Mouse (Mus musculus): ENCODE measurements around the gene C530008M17Rik. TPM values are rescaled to one million over a fixed set of nuclear protein-coding genes. Genes with fewer than 3 reads are reported as not detected.

The C530008M17Rik gene
- polyA plus RNA-seq, 1 experiment: 3.2 TPM

DNA sequence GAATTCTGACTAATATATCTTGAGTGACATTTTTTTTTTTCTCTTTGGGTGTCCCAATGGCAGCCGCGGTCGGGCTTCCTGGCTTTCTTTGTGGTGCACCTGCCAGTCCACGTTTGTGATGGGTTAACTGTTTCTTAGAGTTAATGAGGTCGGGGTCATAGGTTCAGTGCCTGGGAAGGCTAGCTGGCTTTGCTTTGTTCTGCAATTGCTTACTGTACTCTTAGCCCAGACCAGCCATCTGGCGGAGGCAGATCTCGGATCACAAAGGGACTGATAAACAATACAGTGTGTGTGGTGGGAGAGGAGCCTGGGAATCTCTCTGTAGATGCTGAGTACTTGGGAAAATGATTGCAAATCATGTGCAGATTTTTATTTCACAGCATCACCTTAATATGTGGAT, 9.1 kb downstream of the C530008M17Rik start:
- DNase-seq (ENCODE audit: low spot score): no peak

DNA sequence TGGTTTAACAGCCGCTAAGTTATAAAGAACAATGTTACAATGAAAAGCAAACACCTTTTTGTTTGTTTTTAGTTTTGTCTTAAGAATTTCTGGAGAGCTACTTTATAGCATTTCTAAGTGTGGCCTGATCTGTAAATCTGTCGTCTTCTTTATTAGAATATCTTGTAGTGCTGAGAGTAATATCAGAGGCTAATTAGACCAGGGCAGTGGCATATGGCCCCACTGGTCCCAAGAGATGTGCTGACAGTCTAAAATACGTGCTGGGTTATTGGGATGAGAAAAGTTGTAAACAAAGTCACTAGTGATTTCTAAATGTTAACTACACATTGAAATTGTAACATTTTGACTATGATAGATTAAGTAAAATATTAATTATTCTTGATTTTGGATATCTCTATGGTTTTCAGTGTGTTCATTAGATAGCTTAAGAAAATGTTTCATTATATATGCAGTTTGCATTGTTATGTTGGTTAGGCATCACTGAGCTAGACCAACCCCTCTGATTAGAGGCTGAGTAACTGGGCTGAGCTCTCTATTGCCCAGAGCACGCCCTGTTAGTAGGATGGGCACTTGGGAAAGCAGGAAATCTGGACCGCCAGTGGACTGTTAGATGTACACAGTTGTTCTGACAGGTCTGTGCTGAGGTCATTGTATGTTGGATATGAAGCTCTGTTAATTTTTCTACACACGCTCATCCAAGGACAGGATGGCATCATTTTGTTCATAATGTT, 9.9 kb downstream of the C530008M17Rik start:
- DNase-seq (ENCODE audit: low spot score): no peak

DNA sequence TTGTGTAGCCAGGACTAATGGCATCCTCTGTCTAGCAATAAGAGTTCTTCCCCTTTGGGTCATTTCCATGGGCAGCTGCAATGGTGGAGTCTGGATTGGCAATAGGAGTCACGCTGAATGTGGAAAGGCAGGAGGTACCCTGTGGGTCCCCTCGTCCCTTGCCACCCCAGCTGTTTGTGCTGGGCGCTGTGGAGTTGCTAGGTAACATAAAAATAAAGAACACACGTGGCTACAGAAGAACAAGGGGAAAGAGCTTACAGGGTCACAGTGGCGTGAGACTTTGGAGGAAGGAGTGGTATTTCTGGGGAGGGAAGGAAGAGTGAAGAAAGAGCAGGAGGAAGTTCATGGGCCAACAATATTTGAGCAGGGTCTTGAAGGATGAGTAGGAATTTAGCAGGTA, 11.8 kb downstream of the C530008M17Rik start:
- no peak for DNase-seq (ENCODE audit: low spot score)

DNA sequence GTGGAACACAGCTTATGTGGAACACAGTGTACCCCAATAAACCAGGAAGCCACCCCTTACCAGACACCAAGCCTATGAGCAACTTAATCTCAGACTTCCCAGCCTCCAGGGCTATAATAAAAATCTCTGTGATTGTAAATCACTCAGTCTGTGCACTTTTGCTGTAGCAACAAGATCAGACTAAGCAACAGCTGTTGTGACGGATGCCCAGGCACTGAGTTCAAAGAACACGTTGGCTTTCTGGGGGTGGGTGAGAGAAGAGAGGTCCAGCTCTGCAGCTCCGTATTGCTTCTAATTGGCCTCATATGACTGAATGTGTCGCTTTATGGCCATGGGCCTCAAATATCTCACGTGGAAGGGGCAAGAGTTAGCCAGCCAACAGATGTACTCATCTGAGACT, 12.2 kb downstream of the C530008M17Rik start:
- DNase-seq (ENCODE audit: low spot score): no peak

DNA sequence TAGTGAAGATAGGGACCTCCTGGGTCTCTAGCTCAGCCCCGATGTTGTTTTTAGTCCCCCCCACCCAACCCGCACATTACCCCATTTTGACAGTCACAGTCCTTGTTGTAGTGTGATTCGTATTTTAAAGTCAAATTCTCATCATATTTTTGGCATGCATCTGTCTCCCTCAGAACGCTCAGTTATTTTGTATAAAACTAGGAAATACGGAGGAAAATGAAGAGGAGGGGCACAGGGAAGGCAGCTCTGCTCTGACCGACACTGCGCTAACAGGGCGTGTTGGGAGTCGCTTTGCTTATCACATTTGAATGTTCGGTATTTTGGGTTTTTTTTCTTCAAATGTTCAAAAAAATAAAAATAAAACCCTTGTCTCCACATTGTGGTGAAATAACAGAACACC, 13.9 kb downstream of the C530008M17Rik start:
- no peak for DNase-seq (ENCODE audit: low spot score)

DNA sequence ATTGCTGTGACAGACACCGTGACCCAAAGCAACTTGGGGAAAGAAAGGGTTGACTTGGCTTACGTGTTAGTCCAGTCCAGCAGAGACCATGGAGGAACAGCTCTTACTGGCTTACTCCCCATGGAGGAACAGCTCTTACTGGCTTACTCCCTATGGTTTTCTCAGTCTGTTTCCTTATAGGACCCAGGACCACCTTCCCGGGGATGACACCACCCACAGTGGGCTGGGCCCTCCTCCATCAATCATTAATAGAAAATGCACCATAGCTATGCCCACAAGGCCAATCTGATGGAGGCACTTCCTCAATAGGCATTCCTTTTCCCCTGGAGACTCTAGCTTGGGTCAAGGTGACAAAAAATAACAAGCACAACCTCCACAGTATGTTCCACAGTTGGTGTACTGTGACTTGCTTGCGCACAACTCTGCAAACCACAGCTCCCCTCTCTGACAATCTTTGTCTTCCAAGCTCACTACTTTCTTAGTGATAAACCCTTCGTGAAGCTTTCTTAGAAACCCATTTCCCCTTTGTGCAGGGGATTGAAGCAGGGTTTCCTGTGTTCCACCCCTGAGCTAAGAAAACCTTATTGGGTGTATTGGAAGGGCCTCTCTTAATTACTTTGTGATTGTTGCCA, 17.8 kb downstream of the C530008M17Rik start:
- no peak for DNase-seq (ENCODE audit: low spot score)

DNA sequence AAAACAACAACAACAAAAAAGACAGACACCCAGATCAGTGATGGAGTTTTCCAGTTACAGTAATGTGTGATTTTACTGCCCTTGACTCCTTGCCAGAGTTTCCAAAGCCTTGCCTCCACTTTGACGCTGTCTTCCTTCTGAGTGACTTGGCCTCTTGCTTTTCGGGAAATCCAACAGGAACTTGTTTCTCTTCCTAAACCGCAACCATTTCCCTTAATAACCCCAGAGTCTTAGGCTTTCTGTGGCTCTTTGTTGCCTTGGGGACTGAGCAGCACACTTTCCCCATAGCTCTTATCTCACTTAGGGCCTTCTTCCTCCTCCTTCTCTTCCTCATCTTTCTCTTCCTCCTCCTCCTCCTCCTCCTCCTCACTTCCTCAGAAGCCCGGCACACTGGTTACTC, 19.1 kb downstream of the C530008M17Rik start:
- no peak for DNase-seq (ENCODE audit: low spot score)

DNA sequence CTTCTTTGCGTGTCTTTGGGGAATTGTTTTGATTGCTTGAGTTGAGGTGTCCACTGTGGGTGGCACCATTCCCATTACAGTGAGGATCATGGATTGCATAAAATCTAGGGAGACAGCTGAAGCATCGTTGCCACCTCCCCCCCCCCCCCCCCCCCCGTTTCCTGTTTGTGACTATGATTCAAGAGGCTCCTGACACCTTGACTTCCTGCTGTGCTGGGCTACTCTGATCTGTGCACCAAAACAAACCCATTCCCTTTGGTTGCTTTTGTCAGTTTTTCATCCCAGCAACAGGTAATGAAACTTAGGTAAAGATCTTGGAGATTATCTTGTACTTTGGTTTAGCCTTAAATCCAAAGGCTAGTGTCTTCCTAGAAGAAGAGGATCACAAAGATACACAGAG, 24.6 kb downstream of the C530008M17Rik start:
- DNase-seq (ENCODE audit: low spot score): no peak

DNA sequence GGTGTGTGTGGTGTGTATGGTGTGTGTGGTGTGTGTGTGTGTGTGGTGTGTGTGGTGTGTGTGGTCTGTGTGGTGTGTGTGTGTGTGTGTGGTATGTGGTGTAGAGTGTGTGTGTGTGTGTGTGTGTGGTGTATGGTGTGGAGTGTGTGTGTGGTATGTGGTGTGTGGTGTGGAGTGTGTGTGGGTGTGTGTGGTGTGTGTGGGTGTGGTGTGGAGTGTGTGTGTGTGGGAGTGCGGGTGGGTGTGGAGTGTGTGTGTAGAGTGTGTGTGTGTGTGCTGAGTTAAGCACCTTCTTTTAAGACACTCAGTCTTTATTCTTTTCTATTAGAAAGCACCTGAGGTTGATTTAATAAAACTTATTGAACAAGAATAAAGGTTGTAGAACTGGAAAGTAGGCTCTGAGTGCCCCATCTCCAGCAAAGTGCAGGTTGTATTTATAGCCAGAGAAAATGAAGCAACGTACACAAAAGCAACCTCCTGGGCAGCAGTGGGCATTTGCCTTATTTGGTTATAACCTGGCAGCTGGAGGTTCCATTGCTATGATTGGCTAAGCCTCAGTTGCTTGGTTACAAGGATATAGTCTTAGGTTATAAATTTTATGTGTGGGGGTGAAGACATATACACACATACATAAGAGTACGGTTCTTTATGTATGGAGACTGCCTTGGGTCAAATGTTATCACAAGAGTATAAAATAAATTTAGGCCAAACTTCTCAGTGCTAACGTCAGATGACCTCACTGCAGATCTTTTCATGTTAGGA, 25.8 kb downstream of the C530008M17Rik start:
- DNase-seq (ENCODE audit: low spot score): no peak

DNA sequence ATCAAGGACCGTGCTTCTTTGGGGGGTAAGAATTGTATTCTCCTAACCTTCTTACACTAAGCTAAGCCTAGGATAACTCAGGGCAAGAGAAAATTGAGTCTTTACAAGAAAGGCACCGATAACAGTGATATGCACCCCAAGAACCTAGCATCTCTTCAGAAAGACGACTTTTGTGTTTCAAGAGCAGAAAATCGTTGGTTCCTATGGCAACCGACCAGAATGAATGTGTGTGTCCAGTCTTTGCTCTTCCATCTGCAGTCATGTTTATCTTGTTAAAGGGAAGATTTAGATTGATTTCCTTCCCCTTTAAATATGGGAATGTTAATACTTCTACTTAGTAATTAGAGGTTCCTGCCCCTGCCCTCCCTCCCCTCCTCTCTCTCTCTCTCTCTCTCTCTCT, 27.1 kb downstream of the C530008M17Rik start:
- DNase-seq (ENCODE audit: low spot score): no peak

DNA sequence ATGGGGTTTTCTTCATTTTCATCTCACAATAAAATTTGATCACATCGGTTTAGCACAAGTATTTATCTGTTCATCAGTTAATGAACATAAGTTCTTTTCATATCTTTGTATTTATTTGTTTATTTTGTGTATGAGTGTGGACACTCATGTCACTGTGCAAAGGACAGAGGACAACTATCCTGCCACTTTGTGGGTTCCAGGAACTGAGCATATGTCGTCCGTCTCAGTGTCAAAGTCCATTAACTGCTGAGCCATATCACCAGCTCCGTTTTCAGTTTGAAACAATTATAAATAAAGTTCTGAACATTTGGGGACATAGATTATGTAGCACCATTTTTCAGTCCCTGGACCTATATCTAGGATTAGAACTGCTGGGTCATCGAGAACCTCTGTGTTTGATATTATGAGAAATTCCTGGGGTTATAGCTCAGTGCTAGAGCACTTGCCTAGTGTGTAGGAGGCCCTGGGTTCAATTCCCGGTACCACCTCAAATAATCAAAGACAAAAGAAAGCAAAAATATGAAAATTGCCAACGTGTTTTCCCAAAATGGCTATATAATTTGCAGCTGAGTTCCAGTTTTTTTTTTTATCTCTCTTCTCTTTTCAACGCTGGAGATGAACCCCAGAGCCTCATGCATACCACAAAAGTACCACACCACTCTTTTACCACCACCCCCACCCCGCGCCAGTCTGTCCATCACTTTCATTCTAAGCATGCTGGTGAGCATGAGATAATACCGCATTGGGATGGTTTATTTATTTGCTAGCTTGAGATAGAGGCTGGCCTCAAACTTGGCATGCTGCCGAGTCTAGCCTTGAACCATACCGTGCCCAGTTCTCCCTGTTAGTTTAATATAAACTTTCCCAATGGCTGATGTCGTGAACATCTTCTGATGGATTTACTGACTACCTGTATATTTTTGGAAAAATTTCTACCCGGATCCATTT, 28.6 kb downstream of the C530008M17Rik start:
- DNase-seq (ENCODE audit: low spot score): no peak

DNA sequence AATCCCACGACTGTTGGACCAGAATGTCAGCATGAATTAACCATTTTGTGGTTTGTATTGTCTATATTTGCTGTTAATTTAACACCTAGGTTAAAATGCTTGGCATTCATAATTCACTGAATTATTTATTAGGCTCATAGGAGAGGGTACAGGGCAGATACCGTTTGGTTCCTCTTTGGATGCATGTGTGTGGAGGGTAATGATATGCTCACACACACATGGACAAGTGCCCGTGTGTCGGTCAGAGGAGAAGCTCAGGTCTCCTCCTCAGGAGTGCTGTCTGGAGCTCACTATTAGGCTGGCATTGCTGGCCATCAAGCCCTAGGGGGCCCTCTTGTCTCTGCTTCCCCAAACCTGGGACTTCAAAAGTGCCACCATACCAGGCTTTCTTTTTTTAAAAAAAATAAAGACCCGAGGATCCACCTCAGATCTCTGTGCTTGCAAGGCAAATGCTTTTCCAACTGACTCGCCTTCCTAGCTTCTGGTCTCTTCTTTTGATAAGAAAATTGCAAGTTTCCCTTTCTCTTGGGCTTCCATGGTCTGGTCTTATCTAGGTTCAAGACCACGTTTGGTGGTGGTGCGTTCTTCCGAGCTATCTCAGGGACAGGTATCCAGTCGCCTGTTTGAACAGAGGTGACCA, 31.8 kb downstream of the C530008M17Rik start:
- no peak for DNase-seq (ENCODE audit: low spot score)

DNA sequence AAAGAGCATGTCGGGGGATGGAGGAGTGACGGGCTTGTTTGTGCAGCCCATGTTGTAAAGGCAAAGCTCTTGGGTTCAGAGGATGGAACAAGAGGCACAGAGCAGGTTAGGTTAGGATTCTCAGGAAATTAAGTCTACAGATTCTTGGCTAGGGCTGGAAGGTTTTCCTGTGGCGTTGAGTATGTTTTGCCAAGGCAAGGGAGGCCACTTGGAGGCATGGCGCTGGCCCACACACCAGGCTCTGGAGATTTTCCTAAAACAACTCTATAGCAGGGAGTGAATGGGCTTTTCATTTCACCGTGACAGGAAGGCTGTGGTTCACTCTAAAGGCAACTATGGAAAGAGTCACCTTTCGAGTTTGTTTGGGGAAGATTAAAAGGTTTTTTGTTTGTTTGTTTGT, 32.3 kb downstream of the C530008M17Rik start:
- DNase-seq (ENCODE audit: low spot score): no peak

DNA sequence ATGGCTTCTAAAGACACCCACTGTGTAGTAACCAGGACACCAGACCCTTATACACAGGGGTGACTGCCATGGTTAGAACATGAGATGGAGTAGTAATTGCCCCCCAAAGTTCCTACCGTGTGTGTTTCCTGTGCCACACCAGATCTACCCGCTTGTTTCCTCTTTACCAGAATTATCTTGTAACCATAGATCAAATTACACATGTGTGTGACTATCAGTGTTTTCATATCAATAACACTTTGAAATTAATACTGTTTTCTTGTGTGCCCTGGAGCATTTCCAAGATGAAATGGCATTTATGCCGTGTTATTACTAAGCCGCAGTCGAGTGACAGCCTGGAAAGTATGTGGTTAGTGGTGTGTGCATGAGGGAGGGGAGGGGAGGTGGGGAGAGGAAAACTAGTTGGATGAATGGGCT, 33.9 kb downstream of the C530008M17Rik start:
- DNase-seq (ENCODE audit: low spot score): no peak

DNA sequence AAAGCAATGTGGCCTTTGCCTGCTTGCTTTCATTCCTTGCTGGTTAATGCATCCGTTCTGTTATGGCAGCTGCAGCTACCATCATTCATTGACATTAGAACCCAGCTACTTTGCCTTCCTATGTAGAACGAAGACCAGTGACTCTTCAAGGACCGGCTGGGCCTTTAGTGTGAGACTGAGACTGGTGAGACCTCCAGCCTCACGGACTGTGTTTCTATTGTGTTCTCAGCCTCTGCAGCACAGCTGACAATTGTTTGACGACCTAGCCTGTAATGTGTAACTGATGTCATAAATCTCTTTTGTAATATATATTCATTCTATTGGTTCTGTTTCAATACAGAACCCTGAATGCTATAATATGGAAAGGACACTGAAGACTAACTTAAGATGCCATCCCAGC, 34.9 kb downstream of the C530008M17Rik start:
- no peak for DNase-seq (ENCODE audit: low spot score)

DNA sequence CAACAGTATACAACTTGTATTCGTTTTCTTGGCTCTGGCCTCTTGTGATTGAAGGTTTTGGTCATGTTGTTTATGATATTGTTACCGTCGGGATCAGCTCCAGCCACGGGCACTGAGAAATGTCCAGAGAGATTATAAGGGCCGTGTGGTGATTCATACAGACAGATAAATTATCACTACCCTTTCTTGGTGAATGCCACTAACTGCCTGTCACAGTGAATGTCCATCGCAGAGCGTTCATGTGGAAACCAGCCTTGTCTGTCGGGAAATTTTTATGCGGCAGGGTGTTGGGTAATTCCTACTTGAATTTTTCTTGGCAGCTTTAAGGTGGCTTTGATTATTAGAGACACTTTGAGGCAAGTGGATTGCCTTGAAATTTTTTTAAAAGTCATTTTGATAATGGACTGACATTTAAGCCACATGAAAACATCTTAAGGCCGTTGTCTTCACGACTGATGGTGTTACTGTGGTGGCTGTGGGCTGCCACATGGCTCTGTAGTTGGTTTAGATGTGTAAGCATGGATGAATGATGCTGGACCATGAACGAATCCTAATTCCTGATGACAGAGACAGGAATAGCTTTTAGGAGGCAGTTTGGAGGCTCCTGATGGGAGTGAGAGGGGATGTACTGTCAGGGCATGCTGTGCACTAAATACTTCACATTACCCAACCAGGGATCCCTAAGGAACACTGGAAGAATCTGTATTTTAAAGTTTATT, 35.6 kb downstream of the C530008M17Rik start:
- no peak for DNase-seq (ENCODE audit: low spot score)

DNA sequence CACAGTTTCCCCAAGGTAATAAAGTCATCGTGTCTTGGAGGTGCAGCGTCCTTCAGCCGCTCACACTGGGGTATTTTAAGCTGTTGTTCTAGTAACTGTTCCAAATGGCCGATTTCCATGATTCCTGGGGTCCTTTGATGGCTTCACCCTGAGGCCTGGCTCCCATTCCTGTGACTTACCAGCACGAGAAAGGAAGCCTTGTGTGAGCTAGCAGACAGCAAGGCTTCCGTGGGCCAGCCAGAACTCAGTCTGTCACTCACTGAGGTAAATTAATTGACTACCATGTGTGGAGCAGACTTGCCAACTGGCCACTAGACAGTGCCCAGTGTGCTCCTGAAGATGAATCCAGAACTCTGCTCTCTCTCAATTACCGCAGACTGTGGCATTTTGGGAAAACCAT, 41.2 kb downstream of the C530008M17Rik start:
- DNase-seq (ENCODE audit: low spot score): no peak

DNA sequence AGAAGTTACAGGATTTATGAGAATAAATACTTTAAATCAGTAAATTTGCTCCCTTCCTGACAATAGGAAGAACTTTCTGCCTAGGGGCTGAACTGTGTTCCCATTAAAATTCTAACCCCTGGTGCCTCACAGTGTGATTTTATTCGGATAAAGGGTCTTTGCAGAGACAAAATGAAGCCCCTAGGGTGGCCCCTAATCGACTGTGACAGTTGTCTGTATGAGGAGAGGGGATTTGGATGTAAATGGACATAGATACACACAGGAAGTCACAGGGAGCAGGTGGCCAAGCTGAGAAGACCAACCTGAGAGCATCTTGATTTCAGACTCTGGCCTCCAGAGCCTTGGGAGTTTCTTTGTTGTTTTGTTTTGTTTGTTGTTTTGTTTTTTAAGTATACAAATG, 41.9 kb downstream of the C530008M17Rik start:
- DNase-seq (ENCODE audit: low spot score): no peak

DNA sequence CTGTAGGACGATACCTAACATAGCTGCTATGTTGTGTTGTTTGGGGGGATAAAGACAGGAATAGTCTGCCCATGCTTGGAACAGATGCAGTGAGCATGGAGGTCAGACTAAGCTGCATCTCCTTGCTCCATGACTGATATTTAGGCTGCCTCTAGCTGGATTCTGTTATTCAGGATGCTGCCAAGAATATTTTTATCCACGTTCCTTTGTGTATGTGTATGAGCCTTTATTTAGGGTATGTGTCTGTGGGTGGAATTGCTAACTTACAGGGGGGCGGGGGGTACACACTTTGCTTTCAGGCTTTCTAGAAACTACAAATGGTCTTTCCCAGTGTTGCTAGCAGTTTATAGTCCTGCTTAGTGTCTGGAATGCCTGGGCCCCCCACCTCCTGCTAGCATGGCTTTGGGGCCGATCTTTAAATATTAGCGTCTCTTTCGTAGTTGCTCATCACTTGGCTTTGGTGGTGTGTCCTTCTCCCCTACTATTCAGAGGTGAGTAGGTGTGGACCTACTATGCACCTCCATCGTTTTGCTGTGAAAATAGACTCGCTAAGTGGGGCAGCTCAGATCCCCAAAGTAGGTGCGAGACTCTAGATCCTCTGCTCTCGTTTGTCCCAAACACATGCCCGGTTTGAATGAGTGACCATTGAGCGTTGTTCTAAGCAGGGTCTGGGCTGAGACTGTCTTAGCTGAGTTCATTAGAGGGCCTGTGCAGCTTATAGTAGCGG, 45.0 kb downstream of the C530008M17Rik start:
- no peak for DNase-seq (ENCODE audit: low spot score)

DNA sequence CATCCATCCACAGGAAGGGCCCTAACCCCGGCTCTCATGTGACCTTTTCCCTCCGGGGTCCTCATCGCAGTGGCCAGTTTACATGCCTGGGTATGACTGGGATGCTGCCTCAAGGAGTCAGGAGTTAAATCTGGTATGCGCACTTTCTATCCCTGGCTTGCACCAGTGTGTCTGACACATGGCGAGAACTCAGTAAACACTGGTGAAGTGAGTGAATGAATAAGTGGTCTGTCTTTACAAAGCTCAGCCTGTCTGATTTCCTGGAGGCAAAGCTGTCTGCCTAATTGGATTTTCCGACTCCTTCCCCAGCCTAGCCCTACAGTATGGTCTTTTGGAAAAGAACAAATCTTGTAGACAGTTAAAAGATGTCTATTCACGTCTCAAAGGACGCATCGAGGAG, 45.8 kb downstream of the C530008M17Rik start:
- DNase-seq (ENCODE audit: low spot score): no peak
